Mouse (Mus musculus): ENCODE measurements around the gene Ldah.

- TF ChIP-seq CTCF (IDR thresholded peaks at IDR 0.05; ENCODE audit: extremely low read depth, insufficient read length, insufficient replicate concordance, low read depth, low read length) (no peak), POLR2A (IDR thresholded peaks at IDR 0.05; ENCODE audit: low read depth, low read length) (no peak)
These were observed 92.6 kb downstream of the Ldah start for GRCm38 (mm10) chr12:8300521-8300920.
